Mouse (Mus musculus) megakaryocyte, embryonic 14.5 days (primary cell): ENCODE measurements around the gene Bmyc.

ENCODE experiments used
- FLI1 ChIP-seq: IDR thresholded peaks from 2 replicates; pipeline ENCODE4 v1.6.1; 2012; ENCODE audit warnings: low read length, inconsistent platforms, mixed read lengths
- GATA1 ChIP-seq: IDR thresholded peaks from 3 replicates; pipeline ENCODE4 v1.6.1; 2012; ENCODE audit warnings: mixed read lengths, low read length, inconsistent platforms, borderline replicate concordance

GRCm38 (mm10) chr2:25657246-25657645, 49.3 kb upstream of the Bmyc start:
- no peak for TF ChIP-seq GATA1
- TF ChIP-seq FLI1 = no peak
